Mouse (Mus musculus) c-Kit-positive CD71-positive TER-119-positive erythroid progenitor cells, embryonic 14.5 days (primary cell): ENCODE measurements around the gene Clec2i.
"Not testable (repeated sequence)": the region's sequence is repeated elsewhere in the genome, so short reads cannot be mapped to it uniquely, and the experiment has no call there.

Source experiments
- DNase-seq: peaks from one replicate; pipeline ENCODE4 v3.0.0-alpha.2; 2013; ENCODE audit warnings: low spot score

The Clec2i gene

DNA sequence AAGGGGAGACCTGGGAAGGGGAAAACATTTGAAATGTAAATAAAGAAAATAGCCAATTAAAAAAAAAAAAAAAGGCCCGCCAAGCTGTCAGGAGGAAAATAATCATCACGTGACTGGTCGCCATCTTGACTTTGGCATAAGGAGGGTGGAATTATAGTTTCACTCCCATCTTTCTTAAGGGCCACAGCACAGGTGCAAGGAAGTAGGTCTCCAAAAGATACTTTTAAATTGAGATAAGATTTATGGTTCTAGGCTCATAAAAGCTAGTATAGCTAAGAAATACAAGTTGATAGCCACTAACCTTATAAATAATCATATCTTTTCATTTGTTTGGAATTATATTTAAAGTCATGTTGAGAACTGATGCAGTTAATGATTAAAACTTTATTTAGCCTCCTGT is 32.5 kb upstream of the Clec2i start:
- no peak for DNase-seq

DNA sequence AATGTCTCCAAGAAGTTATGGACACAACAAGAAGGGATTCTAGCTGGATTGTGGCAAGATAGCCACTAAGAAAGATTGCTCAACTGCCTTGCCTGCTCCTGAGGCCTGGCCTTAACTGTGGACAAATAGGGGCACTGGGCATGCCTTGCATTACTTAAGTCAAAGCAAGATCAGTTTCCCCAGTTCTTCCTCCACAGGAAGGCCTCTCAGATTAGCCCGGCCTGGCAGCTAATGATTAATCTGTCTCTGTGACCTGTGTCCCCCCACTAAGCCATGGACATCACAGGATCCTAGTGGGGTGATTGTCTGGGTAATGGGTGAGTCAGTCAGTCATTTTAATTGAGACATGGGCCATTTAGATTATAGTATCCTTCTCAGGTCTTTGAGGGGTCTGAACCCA is 31.9 kb upstream of the Clec2i start:
- DNase-seq = no peak

DNA sequence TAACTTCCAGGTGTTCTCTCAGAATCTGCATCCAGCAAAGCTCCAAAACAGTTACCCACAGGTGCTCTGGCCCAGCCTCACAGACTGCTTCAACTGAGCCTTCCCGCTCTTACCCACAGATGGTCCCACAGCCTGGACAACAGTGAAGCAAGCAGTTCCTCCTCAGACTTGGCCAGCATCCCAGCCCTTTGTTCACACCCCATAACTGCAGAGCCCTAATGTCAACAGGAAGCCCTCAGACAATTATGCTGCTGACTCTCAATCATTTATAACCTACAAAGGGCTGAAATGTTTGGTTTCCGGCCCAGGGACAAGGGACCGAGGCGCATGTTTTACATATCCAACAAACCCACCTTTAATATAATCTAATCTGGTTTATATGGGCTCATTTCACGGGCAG is 31.1 kb upstream of the Clec2i start:
- DNase-seq = no peak

DNA sequence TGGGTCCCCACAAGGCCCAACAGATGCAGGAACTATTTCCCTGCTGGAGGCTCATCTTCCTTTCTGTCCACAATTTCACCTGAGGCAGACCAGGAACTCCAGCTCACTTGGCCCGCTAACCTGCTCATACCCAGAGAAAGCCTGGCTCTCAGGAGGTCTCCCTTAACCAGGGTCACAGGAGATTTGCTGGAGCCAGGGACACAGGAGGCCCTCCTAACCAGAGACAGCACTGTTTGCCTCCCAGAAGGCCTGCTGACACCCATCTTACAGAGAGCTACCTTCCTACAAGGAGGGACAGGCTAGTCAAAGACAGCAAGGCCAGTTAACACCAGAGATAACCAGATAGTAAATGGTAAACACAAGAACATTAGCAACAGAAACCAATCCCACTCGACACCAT is 29.4 kb upstream of the Clec2i start:
- DNase-seq = no peak

DNA sequence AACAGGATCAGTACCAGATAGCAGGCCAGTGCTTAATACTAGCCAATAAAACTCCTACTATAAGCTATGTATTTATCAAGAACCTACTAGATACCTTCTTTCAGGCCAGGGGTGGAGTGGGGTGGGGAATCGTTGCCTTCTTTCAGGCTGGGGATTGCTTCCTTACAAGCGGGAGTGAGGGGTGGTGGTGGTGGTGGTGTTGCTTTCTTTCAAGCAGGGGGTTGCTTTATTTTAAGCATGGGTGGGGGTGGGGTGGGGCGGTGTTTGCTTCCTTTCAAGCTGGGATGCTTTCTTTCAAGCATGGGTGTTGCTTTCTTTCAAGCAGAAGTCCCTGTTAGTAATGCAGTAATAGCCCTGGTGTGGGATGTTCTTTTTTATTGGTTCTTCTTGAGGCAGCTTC is 18.5 kb upstream of the Clec2i start:
- no peak for DNase-seq

DNA sequence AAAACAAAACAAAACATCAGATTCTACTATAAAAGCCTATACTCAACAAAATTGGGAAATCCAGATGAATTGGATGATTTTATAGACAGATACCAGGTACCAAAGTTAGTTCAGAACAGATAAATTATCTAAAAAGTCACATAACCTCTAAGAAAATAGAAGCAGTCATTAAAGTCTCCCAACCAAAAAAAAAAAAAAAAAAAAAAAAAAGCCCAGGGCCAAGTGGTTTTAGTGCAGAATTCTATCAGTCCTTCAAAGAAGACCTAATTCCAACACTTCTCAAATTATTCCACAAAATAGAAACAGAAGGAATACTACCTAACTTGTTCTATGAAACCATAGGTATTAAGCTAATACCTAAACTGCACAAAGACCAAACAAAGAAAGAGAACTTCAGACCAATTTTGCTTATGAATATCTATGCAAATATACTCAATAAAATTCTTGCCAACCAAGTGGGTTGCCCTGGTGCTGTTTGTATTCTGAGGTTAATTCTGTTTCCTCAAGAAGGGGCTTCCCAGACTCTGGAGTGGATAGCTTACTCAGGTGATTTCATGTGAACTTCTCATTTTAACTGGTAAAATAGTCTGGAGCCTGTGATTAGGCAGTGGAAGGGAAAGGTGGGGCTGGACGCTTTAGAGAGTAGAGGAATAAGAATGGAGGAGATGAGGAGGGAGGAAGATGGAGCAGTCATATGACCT is 15.3 kb upstream of the Clec2i start:
- DNase-seq = no peak

DNA sequence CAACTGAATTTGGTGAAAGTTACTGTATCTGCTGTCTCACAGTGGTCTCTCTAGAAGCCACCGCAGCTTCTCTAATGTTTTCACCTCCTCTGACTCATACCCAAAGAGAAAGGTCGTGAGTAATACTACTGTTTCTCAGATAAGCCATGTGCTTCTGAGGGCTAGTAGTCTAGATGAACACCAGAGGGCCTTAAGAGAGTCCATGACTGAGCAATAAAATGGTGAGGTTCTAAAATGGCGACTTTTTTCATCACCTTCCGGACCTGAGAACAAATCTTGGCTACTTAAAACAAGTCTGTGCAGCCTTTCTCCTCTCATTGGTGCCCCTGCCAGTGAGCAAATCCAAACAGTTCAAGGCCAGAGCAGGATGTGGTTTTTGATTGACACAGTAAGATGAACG is 1.4 kb downstream of the Clec2i start:
- no peak for DNase-seq

DNA sequence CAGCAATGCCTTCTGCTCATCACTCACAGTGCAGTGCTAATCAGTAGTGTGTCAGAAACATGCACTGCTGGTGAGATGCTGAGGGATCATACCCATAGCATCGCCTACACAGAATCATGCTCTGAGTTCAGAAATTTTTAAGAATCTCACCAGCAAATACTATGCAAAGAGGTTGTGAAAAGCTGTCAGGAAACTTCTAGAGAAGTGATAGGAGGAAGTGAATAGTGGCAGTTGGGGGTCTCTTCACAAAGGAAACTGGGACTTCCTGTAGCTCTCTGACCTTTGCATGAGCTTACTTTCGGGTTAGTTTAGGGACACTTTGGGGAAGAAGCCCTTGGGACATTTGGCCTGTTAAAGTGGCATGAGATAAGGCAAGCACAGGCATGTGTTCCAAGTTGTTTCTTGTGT is 3.6 kb downstream of the Clec2i start, which contains the start of gene BC035044:
BC035044 (minus strand) TSS at position 179 of the 408 bp plus-strand sequence.
- DNase-seq = no peak

DNA sequence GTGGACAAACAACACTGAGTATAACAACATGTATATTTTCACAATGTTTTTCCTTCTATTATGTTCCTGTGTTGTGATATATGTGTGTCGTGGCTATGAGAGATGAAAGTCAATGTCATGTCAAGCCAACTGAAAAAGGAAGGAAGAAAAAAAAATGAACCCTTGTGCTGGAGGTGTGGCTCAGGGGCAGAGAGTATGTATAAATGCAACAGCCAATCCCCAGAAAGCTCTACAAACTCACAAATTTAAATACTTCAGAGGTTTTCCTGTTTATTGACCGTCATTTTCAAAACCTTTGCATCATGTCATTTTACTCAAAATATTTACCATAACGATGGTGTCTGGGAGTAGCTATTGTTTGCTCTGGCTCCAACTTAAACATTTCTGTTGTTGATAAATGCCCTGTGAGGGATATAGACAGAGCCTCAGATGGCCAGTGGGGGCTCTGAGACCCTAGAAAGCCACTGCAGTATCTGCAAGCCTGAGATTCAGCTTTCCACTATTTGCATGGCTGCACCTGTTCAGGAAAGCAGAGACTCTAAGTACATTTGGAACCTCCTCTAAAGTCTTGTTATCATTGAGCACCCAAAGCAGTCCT is 8.1 kb downstream of the Clec2i start:
- no peak for DNase-seq

DNA sequence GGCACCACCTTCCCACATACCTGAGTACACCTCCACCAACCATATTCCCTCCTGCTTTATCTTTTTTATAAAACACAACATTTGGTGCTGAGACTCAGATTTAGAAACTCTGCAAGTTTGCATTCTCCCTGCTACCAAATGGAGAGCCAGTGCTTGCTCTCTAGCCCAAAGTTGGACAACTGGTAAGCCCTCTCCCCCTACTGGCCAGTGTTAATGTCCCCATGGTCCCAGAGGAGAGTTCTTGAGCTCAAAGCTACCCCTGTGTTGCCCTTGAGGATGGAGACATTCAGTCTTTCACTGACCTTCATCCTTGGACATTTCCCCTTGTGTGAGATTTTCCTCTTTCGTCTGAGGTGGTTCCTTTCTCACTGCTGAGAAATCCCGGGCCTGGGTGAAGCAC is 12.7 kb downstream of the Clec2i start:
- no peak for DNase-seq

DNA sequence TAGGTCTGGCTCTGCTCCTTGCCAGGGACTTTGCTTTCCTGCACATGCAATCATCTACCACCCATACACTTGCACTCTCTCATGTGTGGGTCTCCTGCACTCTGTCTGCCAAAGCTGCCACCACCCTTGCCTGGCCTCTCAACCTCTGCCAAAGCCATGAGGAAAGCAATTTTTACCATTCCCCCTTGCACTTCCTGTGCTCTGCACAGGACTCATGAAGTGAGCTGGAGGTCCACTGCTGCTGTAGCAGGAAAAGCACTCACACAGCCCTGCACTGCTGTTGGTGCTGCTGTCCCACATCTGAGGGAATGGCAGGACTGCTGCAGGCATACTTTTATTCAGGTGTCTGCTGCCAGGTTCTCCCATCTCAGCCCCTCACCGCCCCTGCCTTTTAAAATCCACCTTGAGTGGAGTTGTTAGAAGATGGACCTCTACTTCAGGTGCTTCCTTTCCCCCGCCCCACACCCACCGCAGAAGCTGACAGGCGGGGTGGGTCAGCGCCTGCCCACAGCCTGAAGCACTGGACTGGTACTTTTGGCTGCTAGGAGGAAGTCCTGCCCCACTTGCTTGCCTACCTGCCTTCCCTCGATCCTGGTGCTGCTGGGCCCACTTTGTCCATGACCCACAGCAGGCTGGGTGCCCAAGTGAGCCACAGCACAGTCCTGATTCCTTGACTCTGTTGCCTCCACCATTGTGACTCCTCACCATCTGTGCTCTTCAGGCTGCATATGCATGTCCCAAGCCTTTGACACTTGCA is 13.6 kb downstream of the Clec2i start:
- not testable (repeated sequence) for DNase-seq

DNA sequence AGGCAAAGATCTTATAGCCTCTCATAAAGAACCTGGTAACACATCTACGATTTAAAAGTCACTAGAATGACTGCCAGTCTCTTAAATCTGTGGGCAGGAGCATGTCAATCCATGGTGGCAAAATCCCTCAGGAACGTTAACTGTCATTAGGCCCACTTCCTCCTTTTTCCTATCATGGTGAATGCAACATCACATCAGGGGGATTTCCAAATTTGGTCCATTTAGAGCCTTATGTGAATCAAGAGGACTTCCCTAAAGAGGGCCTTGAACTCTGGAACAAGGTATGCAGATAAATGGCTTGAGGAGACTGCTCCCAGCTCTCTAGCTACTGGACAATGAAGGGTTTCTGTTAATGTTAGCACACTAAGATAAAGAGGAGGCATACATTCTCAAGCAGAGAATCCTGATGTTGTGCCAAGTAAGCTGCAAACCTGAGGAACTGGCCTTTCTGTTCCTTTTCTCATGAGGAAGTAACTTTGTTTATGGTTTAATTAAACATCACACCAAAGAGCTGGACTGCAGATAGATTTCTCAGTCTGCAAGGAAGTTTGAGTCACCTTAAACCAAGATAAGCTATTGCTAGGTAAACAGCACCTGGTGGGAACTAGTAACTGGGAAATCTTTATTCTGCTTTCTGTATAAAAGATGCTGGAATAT is 26.3 kb downstream of the Clec2i start:
- no peak for DNase-seq

DNA sequence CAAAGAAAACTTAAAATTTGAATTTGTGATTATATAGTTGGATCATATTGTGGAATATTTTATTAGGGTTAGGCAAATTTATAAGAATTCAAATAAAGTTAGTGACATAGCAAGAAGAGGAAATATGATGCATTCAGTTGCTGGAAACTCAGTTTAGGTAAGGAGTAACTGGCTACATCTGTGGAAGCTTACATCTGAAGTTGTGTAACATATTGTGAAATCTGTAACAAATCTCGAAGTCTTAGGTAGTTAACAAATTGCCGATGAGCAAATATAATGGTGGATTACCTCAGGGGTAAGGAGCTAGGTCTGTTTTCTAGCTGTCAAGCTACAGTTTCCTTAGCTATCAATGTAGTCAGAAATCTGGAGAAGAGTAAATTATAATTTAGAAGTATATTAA is 29.9 kb downstream of the Clec2i start:
- DNase-seq = no peak

DNA sequence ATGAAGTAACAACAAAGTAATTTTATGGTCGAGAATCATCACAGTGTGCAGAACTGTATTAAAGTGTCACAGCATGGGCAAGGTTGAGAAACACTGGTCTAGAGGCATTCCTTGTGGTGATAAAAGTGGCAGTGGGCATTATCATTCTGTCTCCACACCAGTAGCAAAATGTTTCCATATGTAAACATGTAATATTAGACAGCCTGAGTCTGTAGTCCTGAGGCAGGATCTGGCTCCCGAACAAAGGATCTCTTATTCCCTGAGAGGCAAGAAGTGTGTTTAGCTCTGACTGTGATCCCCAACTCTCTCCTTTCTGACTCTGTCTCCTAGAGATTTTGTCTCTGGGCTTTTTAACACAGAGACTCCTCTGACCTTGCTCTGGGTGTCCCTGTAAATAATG is 45.7 kb downstream of the Clec2i start:
- DNase-seq = no peak

DNA sequence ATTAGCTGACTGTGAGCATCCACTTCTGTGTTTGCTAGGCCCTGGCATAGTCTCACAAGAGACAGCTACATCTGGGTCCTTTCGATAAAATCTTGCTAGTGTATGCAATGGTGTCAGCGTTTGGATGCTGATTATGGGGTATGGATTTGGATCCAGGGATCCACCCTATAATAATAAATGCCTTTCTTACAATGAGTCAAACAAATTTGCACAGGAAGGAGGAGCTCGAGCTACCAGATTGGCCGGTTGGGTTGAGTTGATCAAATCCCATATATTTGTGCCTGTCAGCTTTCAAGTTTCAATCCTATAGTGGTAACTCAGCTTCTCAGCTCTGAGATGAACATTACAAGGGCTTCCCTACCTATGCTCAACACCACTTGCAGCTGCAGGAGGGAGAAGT is 46.7 kb downstream of the Clec2i start, which contains the start of gene Clec2g:
Clec2g (plus strand) TSS at position 301 of the 400 bp plus-strand sequence.
- not testable (repeated sequence) for DNase-seq

DNA sequence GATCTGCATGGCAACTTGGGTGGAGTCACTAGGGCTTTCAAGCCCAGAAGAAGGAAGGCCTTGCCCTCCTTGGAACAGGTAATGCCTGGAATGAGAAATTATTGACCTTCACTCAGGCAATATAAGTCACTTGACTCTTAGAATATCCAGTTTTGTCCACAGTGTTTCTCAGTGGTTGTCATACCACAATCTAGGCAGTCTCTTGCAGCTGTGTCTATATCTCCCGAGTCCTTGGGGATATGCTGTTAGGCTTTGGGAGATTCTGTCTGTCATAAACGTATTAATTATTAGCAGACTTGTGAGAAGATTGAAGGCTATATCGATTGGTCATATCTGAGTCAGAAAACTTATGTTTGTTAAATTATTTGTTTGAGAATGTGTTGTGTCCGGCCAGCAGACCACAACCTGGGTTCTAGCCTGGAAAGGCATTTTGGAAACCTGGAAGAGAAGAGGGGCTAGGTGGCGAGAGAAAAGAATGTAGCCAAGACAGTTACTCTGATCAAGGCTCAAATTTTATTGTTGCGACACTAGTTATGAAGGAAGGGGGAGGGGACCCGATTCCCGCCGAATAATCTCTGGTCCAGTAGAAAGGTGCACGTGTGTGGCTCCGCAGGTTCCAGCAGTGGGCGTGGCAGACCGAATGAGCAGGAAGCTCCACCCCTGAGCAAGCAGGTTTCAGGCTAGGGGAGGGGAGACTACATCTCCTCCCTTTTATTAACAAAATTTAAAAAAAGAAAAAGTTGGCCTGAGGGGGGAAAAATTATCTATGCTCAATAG is 48.7 kb downstream of the Clec2i start:
- not testable (repeated sequence) for DNase-seq

DNA sequence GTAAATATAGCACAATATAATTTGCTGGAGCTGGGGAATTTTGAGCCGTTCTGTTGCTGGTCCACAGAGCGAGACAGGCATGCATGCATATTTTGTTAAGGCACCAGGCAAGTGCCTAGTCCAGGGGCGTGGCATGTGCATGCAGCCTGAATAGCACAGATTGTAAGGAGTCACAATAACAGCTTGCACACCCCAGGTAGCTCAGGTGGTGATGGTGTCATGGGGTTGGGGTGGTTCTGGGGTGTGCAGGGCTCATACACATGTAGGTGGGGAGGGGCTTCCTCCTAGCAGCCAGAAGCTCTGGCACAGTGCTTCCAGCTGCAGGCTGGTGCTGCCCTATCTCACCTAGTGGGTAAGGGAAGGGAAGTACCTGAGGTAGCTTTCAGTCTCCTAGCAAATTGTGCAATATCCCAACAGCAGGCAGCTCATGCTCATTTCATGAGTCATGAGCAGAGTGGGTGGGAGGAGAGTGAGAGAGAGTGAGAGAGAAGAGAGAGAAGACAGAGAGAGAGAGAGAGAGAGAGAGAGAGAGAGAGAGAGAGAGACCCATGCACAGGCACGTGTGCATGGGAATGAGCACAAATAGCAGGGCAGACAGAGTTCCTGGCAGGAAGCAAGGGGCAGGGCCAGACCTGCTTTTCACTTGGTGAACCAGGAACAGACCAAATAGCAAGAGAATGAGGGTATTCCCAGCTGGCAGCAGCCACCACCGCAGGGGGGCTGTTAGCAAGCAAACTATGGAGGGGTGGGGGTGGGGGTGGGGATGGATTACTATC is 54.4 kb downstream of the Clec2i start:
- DNase-seq = no peak

DNA sequence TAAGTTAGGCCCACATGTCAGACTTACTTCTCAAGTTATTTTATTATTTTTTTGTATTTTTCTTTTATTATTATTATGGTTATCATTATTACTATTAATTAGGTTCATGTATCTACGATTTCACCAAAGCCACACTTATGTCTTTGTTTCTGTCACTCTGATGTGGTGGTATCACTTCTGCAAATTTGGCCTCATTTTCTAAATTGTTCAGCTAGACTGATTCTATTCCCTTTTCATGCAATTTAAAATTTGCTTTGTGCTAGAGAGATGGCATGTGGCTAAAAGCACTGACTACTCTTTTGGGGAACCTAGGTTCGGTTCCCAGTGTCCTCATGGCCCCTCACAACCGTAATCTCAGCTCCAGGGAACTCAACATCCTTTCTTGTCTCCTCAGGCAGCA is 58.2 kb downstream of the Clec2i start:
- no peak for DNase-seq
